Mouse (Mus musculus) urinary bladder, adult 2 months (tissue): ENCODE data around the gene Pts. TPM values are rescaled to one million over a fixed set of nuclear protein-coding genes. Genes with fewer than 3 reads are reported as not detected.

Source experiments
- DNase-seq: peaks from one replicate; pipeline ENCODE4 v3.0.0; 2022; ENCODE audit warnings: low spot score
- polyA plus RNA-seq: library from polyadenylated mRNA; depleted of rRNA; stranded (reverse); fragments of >200 nt; gene quantifications from 2 replicates; pipeline ENCODE4 v1.2.3, GENCODE M21; 2012; rRNA removed

Gene Pts
- polyA plus RNA-seq, 1 experiment = 137 TPM

- no peak for DNase-seq
These were observed 37.7 kb downstream of the Pts start for GRCm38 (mm10) chr9:50490836-50491235.

DNA sequence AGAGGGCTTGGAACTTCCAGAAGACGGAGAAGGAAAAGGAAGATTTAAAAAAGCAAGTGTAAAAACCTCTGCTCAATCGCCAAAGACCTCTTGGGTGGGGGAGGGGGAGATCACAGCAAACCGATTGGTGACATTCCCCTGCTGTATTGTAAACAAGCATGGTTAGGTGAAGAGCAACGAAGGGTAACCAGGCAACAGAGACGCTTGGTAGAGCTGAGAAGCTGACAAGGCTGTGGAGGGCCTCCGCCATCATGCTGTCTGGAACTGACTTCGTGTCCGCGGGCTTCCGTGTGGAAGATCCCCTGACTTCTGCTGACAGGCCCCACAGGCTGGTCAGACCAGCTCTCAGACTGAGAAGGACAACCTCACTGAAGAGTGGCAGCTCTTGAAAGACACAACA lies 43.0 kb downstream of the Pts start:
- no peak for DNase-seq

DNA sequence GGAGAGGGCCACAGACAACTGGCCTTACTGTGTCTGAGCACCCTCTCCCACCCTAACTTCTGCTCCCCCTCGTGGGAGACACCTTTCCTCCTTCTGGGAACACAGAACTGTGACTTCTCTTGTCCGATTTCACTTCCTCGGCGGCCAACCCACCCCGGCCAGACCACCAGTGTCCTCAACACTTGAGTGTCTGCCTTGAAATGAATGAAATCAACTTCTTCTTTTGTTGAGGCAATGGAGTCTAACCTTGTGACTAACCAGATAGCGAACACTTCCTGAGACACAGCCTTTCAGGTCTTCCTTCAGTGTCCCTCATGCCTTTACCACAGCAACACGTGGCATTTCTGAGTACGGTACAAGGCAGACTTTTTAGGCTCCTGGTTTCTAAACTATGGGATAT lies 45.8 kb downstream of the Pts start:
- no peak for DNase-seq

DNA sequence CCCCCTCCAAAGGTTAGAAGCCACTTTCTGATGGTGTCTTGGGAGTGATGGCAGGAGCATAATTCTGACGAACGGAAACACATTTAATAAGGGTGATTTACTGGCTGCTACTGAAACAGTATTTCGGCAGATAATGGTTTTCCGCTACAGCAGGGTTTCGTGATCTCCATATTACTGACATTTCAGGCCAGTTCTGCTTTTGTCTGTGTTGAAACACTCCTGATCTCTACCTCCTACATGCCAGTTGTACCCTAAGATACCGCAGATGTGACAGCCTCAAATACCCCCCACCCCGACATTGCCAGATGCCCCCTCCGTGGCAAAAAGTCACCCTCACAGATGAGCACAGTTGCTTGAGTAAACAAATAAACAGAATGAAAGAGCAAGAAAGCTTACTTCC lies 49.0 kb downstream of the Pts start:
- DNase-seq = no peak

GRCm38 (mm10) chr9:50478826-50479225 lies 49.7 kb downstream of the Pts start:
- DNase-seq = no peak

GRCm38 (mm10) chr9:50477270-50477669 lies 51.3 kb downstream of the Pts start:
- no peak for DNase-seq

DNA sequence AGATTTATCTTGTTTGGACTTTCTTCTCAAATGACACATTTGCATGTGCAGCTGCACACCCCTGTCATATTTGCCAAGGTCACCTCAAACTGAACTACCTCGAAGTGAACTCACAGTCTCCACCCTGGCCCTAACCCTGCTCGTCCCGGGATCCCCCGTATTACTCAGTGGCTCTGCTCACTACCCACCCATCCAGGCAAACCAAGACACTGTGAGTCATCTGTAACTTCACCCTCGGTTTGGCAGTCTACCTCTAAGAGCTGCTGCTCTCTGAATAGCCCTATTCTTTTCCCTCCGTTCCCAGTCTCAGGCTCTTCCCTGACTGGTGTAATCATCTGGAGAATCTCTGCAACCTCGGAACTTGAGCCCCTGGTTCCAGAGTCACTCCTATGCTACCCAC lies 51.9 kb downstream of the Pts start:
- no peak for DNase-seq

- DNase-seq = no peak
These were observed 52.8 kb downstream of the Pts start for GRCm38 (mm10) chr9:50475745-50476144.

DNA sequence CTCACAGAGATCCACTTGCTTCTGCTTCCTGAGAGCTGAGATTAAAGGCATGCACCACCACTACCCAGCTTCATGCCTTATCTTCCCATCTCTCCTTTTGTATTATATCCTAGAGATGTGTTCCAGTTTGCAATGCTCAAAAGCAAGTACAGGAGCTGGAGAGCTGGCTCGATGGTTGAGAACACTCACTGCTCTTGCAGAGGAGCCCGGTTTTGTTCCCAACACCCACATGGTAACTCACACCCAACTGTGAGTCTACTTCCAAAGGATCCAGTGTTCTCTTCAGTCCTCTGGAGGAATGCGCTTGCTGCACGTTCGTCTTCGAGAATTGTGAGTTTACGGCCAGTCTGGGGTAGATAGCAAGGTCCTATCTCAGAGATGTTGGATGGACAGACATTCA lies 53.2 kb downstream of the Pts start:
- DNase-seq = no peak

Other genes with a start within 250 kb of the Pts start
- gene Rpl10-ps3, start 183.8 kb downstream of the Pts start, polyA plus RNA-seq = 323 and 341 TPM in 2 replicates
- 133 and 162 TPM in 2 replicates for gene Plet1, start 34.2 kb downstream of the Pts start, polyA plus RNA-seq
- gene Il18, start 26.1 kb upstream of the Pts start, polyA plus RNA-seq = 5.7 and 8.2 TPM in 2 replicates
- 0.77 and 0.80 TPM in 2 replicates for gene Bco2, start 26.5 kb upstream of the Pts start, polyA plus RNA-seq
- gene Tex12, start 32.6 kb upstream of the Pts start, polyA plus RNA-seq = not detected in 2 replicates
- gene Sdhd, start 75.1 kb upstream of the Pts start, polyA plus RNA-seq = 154 and 189 TPM in 2 replicates
- 181 and 191 TPM in 2 replicates for gene Timm8b, start 75.2 kb upstream of the Pts start, polyA plus RNA-seq
- gene Pih1d2, start 88.6 kb upstream of the Pts start, polyA plus RNA-seq = 2.1 and 2.5 TPM in 2 replicates
- 13.2 and 13.9 TPM in 2 replicates for gene Nkapd1, start 88.7 kb upstream of the Pts start, polyA plus RNA-seq
- gene Dlat, start 131.1 kb upstream of the Pts start, polyA plus RNA-seq = 42.8 and 43.1 TPM in 2 replicates
- 9.1 and 11.4 TPM in 2 replicates for gene Dixdc1, start 210.8 kb upstream of the Pts start, polyA plus RNA-seq
- 12.4 and 13.5 TPM in 2 replicates for gene 2310030G06Rik, start 217.8 kb upstream of the Pts start, polyA plus RNA-seq
- gene Cryab, start 222.6 kb upstream of the Pts start, polyA plus RNA-seq = 150 and 169 TPM in 2 replicates
- 48.5 and 54.7 TPM in 2 replicates for gene Hspb2, start 223.6 kb upstream of the Pts start, polyA plus RNA-seq
- 8.2 and 8.6 TPM in 2 replicates for gene Fdxacb1, start 239.5 kb upstream of the Pts start, polyA plus RNA-seq
- gene Alg9, start 246.3 kb upstream of the Pts start, polyA plus RNA-seq = 19.7 and 22.0 TPM in 2 replicates
- gene 1110032A03Rik, start 246.8 kb upstream of the Pts start, polyA plus RNA-seq = 60.8 and 68.2 TPM in 2 replicates